Mouse (Mus musculus) MEL (cell line): ENCODE results near the gene Gpatch2l. TPM values are rescaled to one million over a fixed set of nuclear protein-coding genes. Genes with fewer than 3 reads are reported as not detected.

Experiments
- DNase-seq: peaks from one replicate; pipeline ENCODE4 v3.0.0; 2011; ENCODE audit warnings: low read depth, low spot score
- H3K27ac ChIP-seq: 2 replicates; pipeline ENCODE4 v1.5.1; 2012; ENCODE audit warnings: low read depth, mild to moderate bottlenecking, control low read depth, low read length, moderate library complexity; ENCODE audit not compliant: control insufficient read depth
- H3K27me3 ChIP-seq, 2 experiments: fragments of 150-350 bp in 1 of 2; sonication (generic) in 1 of 2; 2 replicates each; pipeline ENCODE4 v1.6.1; 2012; ENCODE audit warnings: low read length in 2 of 2, mild to moderate bottlenecking in 2 of 2, improper control_type of control experiment in 1 of 2, moderate library complexity in 1 of 2; ENCODE audit not compliant: insufficient read depth in 2 of 2, control insufficient read depth in 1 of 2
- H3K36me3 ChIP-seq, 2 experiments: 2 replicates each; pipeline ENCODE4 v1.6.1; 2012 to 2014; ENCODE audit warnings: low read length in 2 of 2, improper control_type of control experiment in 1 of 2, inconsistent platforms in 1 of 2, mild to moderate bottlenecking in 1 of 2; ENCODE audit not compliant: insufficient read depth in 2 of 2, control insufficient read depth in 1 of 2
- H3K4me1 ChIP-seq, 2 experiments: fragments of 150-350 bp in 1 of 2; sonication (generic) in 1 of 2; 2 replicates each; pipeline ENCODE4 v1.6.1; 2012; ENCODE audit warnings: low read length in 2 of 2, improper control_type of control experiment in 1 of 2, mild to moderate bottlenecking in 1 of 2; ENCODE audit not compliant: insufficient read depth in 2 of 2, control insufficient read depth in 1 of 2
- H3K4me3 ChIP-seq, 2 experiments: fragments of 150-350 bp in 1 of 2; sonication (generic) in 1 of 2; 2 replicates each; pipeline ENCODE4 v1.5.1; 2012; ENCODE audit warnings: low read depth in 2 of 2, low read length in 2 of 2, mild to moderate bottlenecking in 2 of 2, moderate library complexity in 2 of 2, control low read depth in 1 of 2, improper control_type of control experiment in 1 of 2; ENCODE audit not compliant: control insufficient read depth in 1 of 2, insufficient read depth in 1 of 2
- H3K79me2 ChIP-seq: 2 replicates; pipeline ENCODE4 v1.6.1; 2012; ENCODE audit warnings: mild to moderate bottlenecking, low read length, moderate library complexity; ENCODE audit not compliant: control insufficient read depth, poor library complexity, insufficient read depth
- H3K9ac ChIP-seq: 2 replicates; pipeline ENCODE4 v1.6.1; 2012; ENCODE audit warnings: low read depth, mild to moderate bottlenecking, control low read depth, low read length, moderate library complexity; ENCODE audit not compliant: control insufficient read depth, poor library complexity, severe bottlenecking
- H3K9me3 ChIP-seq: fragments of 150-350 bp; sonication (generic); replicated peaks from 2 replicates; pipeline ENCODE4 v1.6.1; 2012; ENCODE audit warnings: mild to moderate bottlenecking, low read length, improper control_type of control experiment, moderate library complexity; ENCODE audit not compliant: insufficient read depth
- BHLHE40 ChIP-seq: IDR thresholded peaks from 2 replicates; pipeline ENCODE4 v1.6.1; 2012; ENCODE audit warnings: low read depth, mild to moderate bottlenecking, inconsistent platforms, low read length, improper control_type of control experiment, borderline replicate concordance
- CTCF ChIP-seq, 3 experiments: IDR thresholded peaks in 2 of 3; conservative IDR thresholded peaks in 1 of 3; 2 replicates each; pipeline ENCODE4 v1.5.1; 2011 to 2012; ENCODE audit warnings: low read length in 3 of 3, low read depth in 2 of 3, mild to moderate bottlenecking in 2 of 3, improper control_type of control experiment in 1 of 3, inconsistent platforms in 1 of 3, mixed read lengths in 1 of 3, moderate library complexity in 1 of 3; ENCODE audit not compliant: control insufficient read depth in 1 of 3, insufficient read depth in 1 of 3, poor library complexity in 1 of 3, severe bottlenecking in 1 of 3
- ELF1 ChIP-seq: IDR thresholded peaks from 2 replicates; pipeline ENCODE4 v1.6.1; 2014; ENCODE audit warnings: low read depth, mild to moderate bottlenecking, inconsistent platforms, low read length, improper control_type of control experiment, moderate library complexity
- EP300 ChIP-seq, 2 experiments: IDR thresholded peaks; 2 replicates each; pipeline ENCODE4 v1.6.1; 2011; ENCODE audit warnings: improper control_type of control experiment in 2 of 2, low read length in 2 of 2, low read depth in 1 of 2, mild to moderate bottlenecking in 1 of 2
- ETS1 ChIP-seq: IDR thresholded peaks from 2 replicates; pipeline ENCODE4 v1.6.1; 2012; ENCODE audit warnings: low read depth, mild to moderate bottlenecking, inconsistent platforms, low read length, improper control_type of control experiment, moderate library complexity
- JUND ChIP-seq: IDR thresholded peaks from 2 replicates; pipeline ENCODE4 v1.6.1; 2011; ENCODE audit warnings: low read depth, mild to moderate bottlenecking, improper control_type of control experiment, low read length
- KAT2A ChIP-seq: conservative IDR thresholded peaks from 2 replicates; pipeline ENCODE4 v1.6.1; 2012; ENCODE audit warnings: low read depth, low read length, improper control_type of control experiment, inconsistent platforms
- MAFK ChIP-seq: IDR thresholded peaks from 2 replicates; pipeline ENCODE4 v1.6.1; 2011; ENCODE audit warnings: low read depth, mild to moderate bottlenecking, low read length, improper control_type of control experiment, borderline replicate concordance
- MAX ChIP-seq: IDR thresholded peaks from 2 replicates; pipeline ENCODE4 v1.6.1; 2011; ENCODE audit warnings: low read length, improper control_type of control experiment
- MEF2A ChIP-seq: IDR thresholded peaks from 2 replicates; pipeline ENCODE4 v1.6.1; 2014; ENCODE audit warnings: low read depth, mild to moderate bottlenecking, inconsistent platforms, low read length, improper control_type of control experiment; ENCODE audit not compliant: poor library complexity, insufficient replicate concordance, severe bottlenecking; ENCODE audit errors: extremely low read depth
- MYB ChIP-seq: IDR thresholded peaks from 2 replicates; pipeline ENCODE4 v1.6.1; 2011; ENCODE audit warnings: mild to moderate bottlenecking, low read depth, low read length, improper control_type of control experiment
- MYC ChIP-seq: IDR thresholded peaks from 2 replicates; pipeline ENCODE4 v1.6.1; 2011; ENCODE audit warnings: low read depth, mild to moderate bottlenecking, low read length, improper control_type of control experiment, moderate library complexity
- POLR2AphosphoS5 ChIP-seq: IDR thresholded peaks from 2 replicates; pipeline ENCODE4 v1.6.1; 2012; ENCODE audit warnings: low read depth, borderline replicate concordance, mild to moderate bottlenecking, inconsistent platforms, low read length, moderate library complexity, mixed read lengths
- RAD21 ChIP-seq: IDR thresholded peaks from 2 replicates; pipeline ENCODE4 v1.6.1; 2011; ENCODE audit warnings: mild to moderate bottlenecking, low read depth, low read length, improper control_type of control experiment
- RCOR1 ChIP-seq: IDR thresholded peaks from 2 replicates; pipeline ENCODE4 v1.6.1; 2012; ENCODE audit warnings: low read depth, mild to moderate bottlenecking, inconsistent platforms, low read length, improper control_type of control experiment
- SMC3 ChIP-seq: IDR thresholded peaks from 2 replicates; pipeline ENCODE4 v1.6.1; 2011; ENCODE audit warnings: low read depth, low read length, improper control_type of control experiment
- UBTF ChIP-seq: IDR thresholded peaks from 2 replicates; pipeline ENCODE4 v1.6.1; 2012; ENCODE audit warnings: low read depth, mild to moderate bottlenecking, inconsistent platforms, low read length, improper control_type of control experiment, moderate library complexity, borderline replicate concordance; ENCODE audit not compliant: insufficient read depth
- ZC3H11A ChIP-seq: IDR thresholded peaks from 2 replicates; pipeline ENCODE4 v1.6.1; 2012; ENCODE audit warnings: low read depth, mild to moderate bottlenecking, inconsistent platforms, low read length, improper control_type of control experiment
- ZMIZ1 ChIP-seq: IDR thresholded peaks from 2 replicates; pipeline ENCODE4 v1.6.1; 2012; ENCODE audit warnings: low read depth, mild to moderate bottlenecking, inconsistent platforms, low read length, improper control_type of control experiment, moderate library complexity
- ZNF384 ChIP-seq: IDR thresholded peaks from 2 replicates; pipeline ENCODE4 v1.6.1; 2012; ENCODE audit warnings: low read depth, mild to moderate bottlenecking, inconsistent platforms, low read length, improper control_type of control experiment
- polyA plus RNA-seq, 2 experiments: library from polyadenylated mRNA; stranded (reverse) in 1 of 2; unstranded in 1 of 2; fragments of >175 nt in 1 of 2; fragments of >200 nt in 1 of 2; gene quantifications; 2 replicates each; pipeline versions ENCODE4 v1.2.1 to v1.2.4; 2012; ENCODE audit warnings: low replicate concordance in 2 of 2, low read depth in 1 of 2; ENCODE audit not compliant: insufficient read length in 2 of 2, insufficient read depth in 1 of 2, missing spikeins in 1 of 2
- total RNA-seq: library from RNA; depleted of rRNA; stranded (reverse); fragments of 300-350 nt; gene quantifications from 2 replicates; pipeline ENCODE4 v1.2.3, GENCODE M21; 2012

Gene Gpatch2l
- total and polyA plus RNA-seq, 3 experiments, result 15.5 to 50.5 (median 18.6) TPM

DNA sequence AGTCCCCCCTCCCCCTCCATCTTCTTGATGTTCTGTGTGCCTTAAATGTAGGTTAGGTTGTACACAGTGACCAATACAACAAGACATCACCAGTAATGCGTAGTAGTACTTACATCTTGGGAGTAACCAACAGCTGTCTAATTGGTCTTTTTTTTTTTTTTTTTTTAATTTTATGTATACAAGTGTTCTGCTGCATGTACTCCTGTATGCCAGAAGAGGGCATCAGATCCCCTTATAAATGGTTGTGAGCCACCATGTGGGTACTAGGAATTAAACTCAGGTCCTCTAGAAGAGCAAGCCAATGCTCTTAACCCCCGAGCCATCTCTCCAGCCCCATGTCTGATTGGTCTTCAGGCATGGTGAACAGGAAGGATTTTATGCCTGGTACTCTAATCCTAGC, 44.0 kb downstream of the Gpatch2l start:
- Histone ChIP-seq H3K27me3 (no peaks in the 10 kb centered on the region), H3K9ac (no peak overlapping the region), H3K4me1 (no peaks in the 10 kb centered on the region), H3K79me2 (no peaks in the 10 kb centered on the region), H3K27ac (no peak overlapping the region), H3K36me3 (peaks cover 0 to 4% of the 10 kb centered on the region in 2 experiments; a peak in 1 of 4 replicates), H3K9me3 (no peaks in the 10 kb centered on the region), H3K4me3 (no peak overlapping the region)
- peak; percentile 28 for DNase-seq
- TF ChIP-seq ZNF384, result peak; percentile 85
- no peak for TF ChIP-seq JUND
- TF ChIP-seq CTCF (IDR thresholded peaks at IDR 0.05 in 2 of 3, conservative IDR thresholded peaks at IDR 0.05 in 1 of 3; ENCODE audit: control insufficient read depth in 1 of 3, insufficient read depth in 1 of 3, low read depth in 2 of 3, low read length in 3 of 3, poor library complexity in 1 of 3, severe bottlenecking in 1 of 3), result peak in 1 of 3 experiments; percentile 27; a peak in 2 of 6 replicates

DNA sequence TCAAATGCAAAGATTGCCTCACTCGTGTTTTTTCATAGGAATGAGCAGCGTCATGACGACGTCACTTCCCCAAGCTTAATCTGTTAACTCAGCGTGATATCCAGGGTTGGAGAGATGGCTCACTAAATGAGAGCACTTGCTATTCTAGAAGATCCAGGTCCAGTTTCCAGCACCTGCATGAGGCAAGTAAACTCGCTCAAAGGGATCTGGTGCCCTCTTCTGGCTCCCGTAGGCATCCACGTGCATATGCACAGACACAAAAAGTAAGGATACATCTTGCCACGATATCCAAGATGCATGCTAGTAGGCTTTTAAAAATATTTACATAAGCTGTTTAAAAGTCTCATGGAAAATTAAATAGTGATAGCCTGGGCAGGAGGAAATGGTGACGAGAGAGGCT, 55.8 kb downstream of the Gpatch2l start:
- TF ChIP-seq RAD21, result peak; percentile 50
- TF ChIP-seq MYC, result no peak
- TF ChIP-seq ZMIZ1, result no peak
- peak; percentile 35; the same call in 1 of the 2 replicates for TF ChIP-seq ZC3H11A
- no peak for TF ChIP-seq POLR2AphosphoS5
- TF ChIP-seq SMC3, result peak; percentile 54
- peak; percentile 48 to 59 (median 53) for TF ChIP-seq CTCF (IDR thresholded peaks at IDR 0.05 in 2 of 3, conservative IDR thresholded peaks at IDR 0.05 in 1 of 3; ENCODE audit: control insufficient read depth in 1 of 3, insufficient read depth in 1 of 3, low read depth in 2 of 3, low read length in 3 of 3, poor library complexity in 1 of 3, severe bottlenecking in 1 of 3)
- H3K9me3 ChIP-seq, result no peaks in the 10 kb centered on the region
- H3K79me2 ChIP-seq, result no peaks in the 10 kb centered on the region
- no peak overlapping the region for H3K4me3 ChIP-seq
- DNase-seq, result peak; percentile 27
- no peak overlapping the region for H3K9ac ChIP-seq
- no peaks in the 10 kb centered on the region for H3K27me3 ChIP-seq
- no peak overlapping the region for H3K27ac ChIP-seq
- no peaks in the 10 kb centered on the region; a peak in 1 of 4 replicates for H3K36me3 ChIP-seq
- H3K4me1 ChIP-seq, result no peaks in the 10 kb centered on the region

DNA sequence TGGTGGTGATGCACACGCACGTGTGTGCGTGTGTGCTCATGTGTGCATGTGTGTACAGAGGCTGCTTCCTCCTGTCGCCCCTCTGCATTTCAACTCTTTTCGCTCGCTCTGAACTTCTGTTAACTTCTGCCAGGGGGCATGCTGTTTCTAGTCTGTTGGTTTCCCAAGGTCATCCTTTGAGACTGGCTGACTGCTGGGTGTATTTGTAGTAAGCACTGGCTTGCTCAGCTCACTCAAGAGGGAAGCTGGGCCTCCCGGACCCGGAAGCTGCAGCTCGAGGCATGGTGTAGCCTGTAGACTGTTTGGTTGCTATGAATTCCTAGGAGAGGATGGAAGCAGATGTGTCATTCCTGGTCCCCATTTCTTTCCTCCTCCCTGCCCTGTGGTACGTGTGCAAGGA, 61.3 kb downstream of the Gpatch2l start:
- no peaks in the 10 kb centered on the region for H3K36me3 ChIP-seq
- no peaks in the 10 kb centered on the region for H3K79me2 ChIP-seq
- H3K4me1 ChIP-seq, result peaks cover 0 to 3% of the 10 kb centered on the region in 2 experiments; a peak in 1 of 4 replicates

More for the DNA sequence above, 61.3 kb downstream of the Gpatch2l start:
- no peak overlapping the region for H3K27ac ChIP-seq
- no peak overlapping the region for H3K4me3 ChIP-seq
- no peaks in the 10 kb centered on the region for H3K27me3 ChIP-seq
- no peak overlapping the region for H3K9ac ChIP-seq
- H3K9me3 ChIP-seq, result no peaks in the 10 kb centered on the region
- TF ChIP-seq SMC3, result no peak
- no peak for TF ChIP-seq JUND
- TF ChIP-seq MEF2A, result no peak
- no peak for TF ChIP-seq CTCF (IDR thresholded peaks at IDR 0.05 in 2 of 3, conservative IDR thresholded peaks at IDR 0.05 in 1 of 3; ENCODE audit: control insufficient read depth in 1 of 3, insufficient read depth in 1 of 3, low read depth in 2 of 3, low read length in 3 of 3, poor library complexity in 1 of 3, severe bottlenecking in 1 of 3)
- TF ChIP-seq EP300 (IDR thresholded peaks at IDR 0.05; ENCODE audit: low read depth in 1 of 2, low read length in 2 of 2), result no peak
- no peak for TF ChIP-seq MAFK
- TF ChIP-seq BHLHE40, result no peak
- no peak for TF ChIP-seq ETS1
- no peak for TF ChIP-seq KAT2A
- no peak for TF ChIP-seq MAX
- TF ChIP-seq MYB, result no peak
- no peak for TF ChIP-seq RCOR1
- TF ChIP-seq ZNF384, result no peak
- no peak for TF ChIP-seq ELF1
- no peak for TF ChIP-seq UBTF
- no peak for DNase-seq
